Mouse (Mus musculus): ENCODE results near the gene Pus10. TPM values are rescaled to one million over a fixed set of nuclear protein-coding genes. Genes with fewer than 3 reads are reported as not detected.
"Not testable (repeated sequence)": the region's sequence is repeated elsewhere in the genome, so short reads cannot be mapped to it uniquely, and the experiment has no call there.

Pus10 gene
- total RNA-seq, 2 experiments from 2014 or later = 18.6 to 21.1 TPM

DNA sequence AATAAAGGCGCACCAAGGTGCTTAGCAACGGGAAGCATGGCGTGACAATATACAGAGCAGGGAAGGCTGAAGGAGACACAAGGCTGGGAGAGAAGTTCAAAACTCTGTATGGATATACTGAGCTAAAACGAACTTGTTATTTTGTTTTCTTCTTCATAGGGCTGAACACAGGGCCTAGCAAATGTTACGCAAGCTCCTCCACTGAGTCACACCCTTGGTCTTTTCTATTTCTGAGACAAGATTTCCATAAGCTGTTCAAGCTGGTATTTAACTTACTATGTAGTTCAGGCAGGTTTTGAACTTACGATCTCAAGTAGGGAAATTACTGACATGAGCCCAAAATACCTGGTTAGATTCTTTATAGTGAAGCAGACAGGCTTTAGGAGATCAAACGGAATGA, 75.9 kb downstream of the Pus10 start:
- H3K27ac ChIP-seq = no peak overlapping the region
- DNase-seq (ENCODE audit: low spot score in 2 of 2) = no peak
- H3K4me3 ChIP-seq = no peak overlapping the region
- no peak for TF ChIP-seq CTCF (conservative IDR thresholded peaks at IDR 0.05)

DNA sequence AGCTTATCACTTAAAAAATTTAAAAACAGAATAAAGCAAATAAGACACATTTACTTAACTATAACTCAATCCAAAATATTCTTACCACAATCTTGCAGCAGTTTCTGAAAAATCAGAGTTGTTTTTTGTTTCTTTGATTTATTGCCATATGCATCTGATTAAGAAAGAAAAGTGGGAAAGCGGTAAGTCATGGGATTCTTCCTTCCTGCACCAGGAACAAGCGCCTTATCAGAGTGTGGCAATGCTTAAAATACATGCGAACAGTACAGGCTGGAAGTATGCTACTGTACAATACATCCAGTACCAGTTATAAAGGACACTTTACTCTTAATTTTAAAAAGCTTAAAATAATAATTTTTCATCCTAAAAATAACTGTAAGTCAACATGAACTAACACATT, 78.9 kb downstream of the Pus10 start:
- no peak overlapping the region for H3K27ac ChIP-seq
- TF ChIP-seq CTCF (conservative IDR thresholded peaks at IDR 0.05) = no peak
- no peak for DNase-seq (ENCODE audit: low spot score in 2 of 2)
- no peak overlapping the region for H3K4me3 ChIP-seq

DNA sequence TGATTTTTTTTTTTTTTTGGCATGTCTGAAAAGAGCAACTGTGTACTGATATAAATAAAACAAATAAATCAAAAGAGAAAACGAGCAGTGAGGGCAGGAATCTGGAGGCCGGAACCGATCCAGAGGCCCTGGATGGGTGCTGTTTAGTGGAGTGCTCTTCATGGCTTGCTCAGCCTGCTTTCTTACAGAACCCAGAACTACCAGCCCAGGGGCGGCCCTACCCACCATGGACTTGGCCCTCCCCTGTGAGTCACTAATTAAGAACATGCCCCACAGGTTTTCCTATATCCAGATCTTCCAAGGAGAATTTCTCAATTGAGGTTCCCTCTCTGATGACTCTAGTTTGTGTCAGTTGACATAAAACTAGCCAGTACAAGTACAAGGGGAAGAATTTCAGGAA, 80.6 kb downstream of the Pus10 start:
- DNase-seq (ENCODE audit: low spot score in 2 of 2) = no peak
- H3K4me3 ChIP-seq = no peak overlapping the region
- H3K27ac ChIP-seq = no peak overlapping the region
- no peak for TF ChIP-seq CTCF (conservative IDR thresholded peaks at IDR 0.05)

DNA sequence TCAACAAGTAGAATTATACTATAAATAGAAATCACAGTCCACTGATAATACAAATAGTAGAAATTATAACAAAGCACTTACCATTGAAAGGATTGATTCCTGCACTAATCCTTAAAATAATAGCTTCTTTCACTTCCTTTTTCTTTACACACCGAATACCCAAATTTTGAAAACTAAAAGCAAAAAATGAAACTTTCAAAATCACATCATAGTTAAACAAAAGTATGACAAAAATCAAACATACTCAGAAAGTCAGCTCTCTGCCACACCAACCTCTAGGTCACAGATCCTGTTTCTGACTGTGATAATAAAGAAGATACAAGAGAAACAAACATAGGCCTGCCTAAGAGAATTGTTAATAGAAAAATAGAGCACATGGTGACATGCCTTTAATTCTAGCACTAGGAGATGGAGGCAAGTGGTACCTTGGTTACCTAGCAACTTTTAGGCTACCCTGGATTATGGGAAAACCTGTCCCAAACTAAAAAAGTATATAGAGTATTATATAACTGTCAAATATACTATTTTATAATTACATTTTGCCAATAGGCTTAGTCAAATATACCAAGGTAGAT, 87.7 kb downstream of the Pus10 start:
- H3K27ac ChIP-seq = no peak overlapping the region
- no peak for DNase-seq (ENCODE audit: low spot score in 2 of 2)
- TF ChIP-seq CTCF (conservative IDR thresholded peaks at IDR 0.05) = no peak
- H3K4me3 ChIP-seq = no peak overlapping the region

DNA sequence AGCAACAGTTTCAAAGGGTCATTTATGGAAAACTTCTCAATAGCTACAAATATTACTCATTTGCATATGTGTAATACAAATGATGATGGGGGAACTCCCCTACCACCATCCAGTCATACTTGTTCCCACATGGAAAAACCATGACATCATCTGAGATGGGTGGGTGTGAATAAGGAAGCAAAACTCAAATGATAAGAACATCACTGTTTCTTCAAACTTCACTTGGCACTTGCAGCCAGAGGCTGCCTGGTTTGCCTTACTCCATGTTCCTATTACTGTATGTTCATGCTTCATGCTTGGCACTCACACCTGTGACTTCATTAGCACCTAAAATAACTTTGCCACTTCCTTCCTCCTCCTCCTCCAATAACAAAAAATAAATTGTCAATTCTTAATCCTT, 88.9 kb downstream of the Pus10 start:
- TF ChIP-seq CTCF (conservative IDR thresholded peaks at IDR 0.05) = no peak
- no peak for DNase-seq (ENCODE audit: low spot score in 2 of 2)
- Histone ChIP-seq H3K4me3 (no peak overlapping the region), H3K27ac (no peak overlapping the region)

DNA sequence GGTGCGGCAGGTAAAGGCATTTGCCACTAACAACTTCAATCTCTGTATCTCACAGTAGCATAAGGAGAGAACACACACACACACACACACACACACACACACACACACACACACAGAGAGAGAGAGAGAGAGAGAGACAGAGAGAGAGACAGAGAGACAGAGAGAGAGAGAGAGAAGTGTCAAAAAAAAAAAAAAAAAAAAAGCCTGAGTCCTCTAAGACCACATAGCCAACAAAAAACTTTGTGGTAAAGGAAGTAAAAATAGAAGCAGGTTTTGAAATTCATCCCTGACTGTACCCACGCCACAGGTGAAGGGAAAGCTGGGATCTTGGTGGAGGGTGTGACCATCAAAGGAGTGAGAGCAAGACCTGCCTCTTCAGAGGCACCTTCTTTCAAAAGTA, 92.7 kb downstream of the Pus10 start:
- DNase-seq (ENCODE audit: low spot score in 2 of 2) = no peak
- H3K4me3 ChIP-seq = no peak overlapping the region
- H3K27ac ChIP-seq = no peak overlapping the region
- TF ChIP-seq CTCF (conservative IDR thresholded peaks at IDR 0.05) = no peak

DNA sequence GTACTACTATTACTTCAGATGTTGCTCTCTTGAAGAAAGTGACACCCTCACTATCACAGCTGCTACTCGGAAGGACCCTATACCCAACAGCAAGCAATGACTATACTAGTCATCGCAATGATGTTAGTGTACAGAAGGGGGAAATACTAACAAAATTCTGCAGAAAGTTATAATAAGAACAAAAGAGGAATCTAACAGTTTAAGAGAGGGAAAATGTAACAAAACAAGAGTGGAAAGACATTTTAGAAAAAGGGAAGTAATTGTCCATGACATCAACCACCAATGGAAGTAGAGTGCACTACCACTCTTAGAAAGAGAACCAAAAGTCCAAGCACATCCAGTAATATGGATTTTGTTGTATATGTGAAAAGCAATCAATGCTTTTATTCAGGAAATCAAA, 97.2 kb downstream of the Pus10 start:
- DNase-seq (ENCODE audit: low spot score in 2 of 2) = no peak
- H3K4me3 ChIP-seq = no peak overlapping the region
- TF ChIP-seq CTCF (conservative IDR thresholded peaks at IDR 0.05) = no peak

DNA sequence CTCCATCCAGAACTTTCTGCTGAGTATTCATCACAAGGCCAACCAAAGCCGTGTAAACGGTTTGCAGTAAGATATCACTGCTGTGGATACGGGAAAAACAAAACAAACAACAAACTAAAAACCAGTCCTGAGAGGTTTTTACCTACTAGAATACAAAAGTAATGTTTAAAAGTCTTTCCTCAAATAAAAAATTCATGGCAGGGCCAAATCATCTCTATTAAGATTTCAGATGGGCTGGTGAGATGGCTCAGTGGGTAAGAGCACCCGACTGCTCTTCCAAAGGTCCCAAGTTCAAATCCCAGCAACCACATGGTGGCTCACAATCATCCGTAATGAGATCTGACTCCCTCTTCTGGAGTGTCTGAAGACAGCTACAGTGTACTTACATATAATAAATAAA, 101.9 kb downstream of the Pus10 start:
- not testable (repeated sequence) for DNase-seq (ENCODE audit: low spot score in 2 of 2); H3K4me3 ChIP-seq; H3K27ac ChIP-seq

More for the DNA sequence above, 97.2 kb downstream of the Pus10 start:
- no peak overlapping the region for H3K27ac ChIP-seq

DNA sequence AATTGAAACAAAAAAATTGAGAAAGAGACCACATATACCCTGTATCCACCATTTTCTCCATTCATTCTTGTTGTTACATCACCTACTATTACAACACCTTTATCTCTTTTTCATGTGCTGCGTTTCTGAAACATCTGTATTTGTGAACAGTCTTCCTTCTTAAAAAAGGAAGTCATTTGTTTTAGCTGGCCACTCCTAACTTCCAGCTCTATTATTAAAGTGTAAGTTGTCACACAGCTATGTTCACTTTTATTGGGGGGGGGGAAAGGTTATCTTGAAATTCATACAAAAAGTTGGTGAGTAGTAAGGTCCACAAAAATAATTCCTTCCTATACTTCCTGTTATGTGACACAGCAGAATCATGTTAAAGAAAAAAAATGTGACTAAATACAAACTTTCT, 102.5 kb downstream of the Pus10 start:
- Histone ChIP-seq H3K27ac (no peak overlapping the region), H3K4me3 (no peak overlapping the region)
- no peak for DNase-seq (ENCODE audit: low spot score in 2 of 2)
- TF ChIP-seq CTCF (conservative IDR thresholded peaks at IDR 0.05) = no peak

DNA sequence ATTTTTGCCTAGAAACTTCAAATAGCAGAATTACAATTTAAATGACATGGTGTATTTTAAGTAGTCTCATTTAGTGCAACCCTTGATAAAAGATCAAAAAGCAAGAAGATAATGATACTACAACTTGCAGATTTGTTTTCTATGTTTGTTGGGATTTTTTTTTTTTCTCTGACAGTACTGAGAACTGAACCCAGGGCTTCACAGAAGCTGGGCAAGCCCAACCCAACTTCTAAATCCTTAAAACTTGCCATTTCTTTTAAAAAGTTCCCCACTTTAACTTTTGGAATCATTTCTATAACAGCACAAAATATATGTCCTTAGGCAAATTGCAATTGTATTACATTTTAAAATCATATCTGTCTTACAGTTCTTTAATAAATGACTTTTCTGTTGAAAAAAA, 103.6 kb downstream of the Pus10 start:
- peak overlapping the region; percentile 94 for H3K4me3 ChIP-seq
- no peak overlapping the region for H3K27ac ChIP-seq
- no peak for DNase-seq (ENCODE audit: low spot score in 2 of 2)
- no peak for TF ChIP-seq CTCF (conservative IDR thresholded peaks at IDR 0.05)

DNA sequence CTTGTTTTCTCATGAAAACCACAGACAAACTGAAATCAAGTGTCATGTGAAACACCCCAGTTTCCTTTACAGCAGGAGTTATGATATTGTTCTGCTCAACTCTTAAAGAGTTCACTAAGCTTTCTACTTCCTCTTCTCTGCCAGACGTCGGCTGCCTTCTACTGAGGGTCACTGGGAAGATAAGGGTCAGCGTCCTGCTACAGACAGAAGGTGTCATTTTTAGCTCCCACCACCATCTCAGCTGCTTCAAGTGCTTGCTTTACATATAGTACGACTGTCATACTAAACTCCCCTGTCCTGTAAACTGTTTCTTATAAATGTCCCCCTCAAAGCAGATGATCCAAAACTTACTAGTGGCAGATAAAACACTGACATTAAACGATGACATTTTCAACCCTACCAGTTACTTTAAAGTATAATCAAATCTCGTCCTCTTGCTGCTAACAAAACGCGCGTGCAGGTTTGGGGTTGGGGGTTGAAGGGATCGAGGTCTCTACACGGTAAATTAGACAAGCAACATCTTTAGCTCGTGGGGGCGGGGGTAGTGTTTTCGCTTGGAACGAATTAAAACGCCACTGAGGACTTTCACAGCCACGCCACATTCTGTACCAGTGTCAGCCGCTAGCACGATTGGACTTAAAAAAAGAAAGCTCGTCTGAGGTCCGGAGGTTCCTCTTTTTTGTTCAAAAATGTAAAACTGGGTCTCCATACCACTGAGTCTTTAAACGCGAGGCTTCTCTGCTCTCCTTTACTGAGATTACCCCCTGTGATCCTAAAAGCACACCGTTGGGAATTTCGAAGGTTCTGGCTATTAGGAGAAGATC, 104.4 kb downstream of the Pus10 start:
- Histone ChIP-seq H3K4me3 (peak overlapping the region; percentile 94), H3K27ac (peak overlapping the region; percentile 96)
- no peak; the same call in 1 of the 2 replicates for TF ChIP-seq CTCF (conservative IDR thresholded peaks at IDR 0.05)
- peak in 1 of 2 experiments; percentile 8 for DNase-seq (ENCODE audit: low spot score in 2 of 2)

DNA sequence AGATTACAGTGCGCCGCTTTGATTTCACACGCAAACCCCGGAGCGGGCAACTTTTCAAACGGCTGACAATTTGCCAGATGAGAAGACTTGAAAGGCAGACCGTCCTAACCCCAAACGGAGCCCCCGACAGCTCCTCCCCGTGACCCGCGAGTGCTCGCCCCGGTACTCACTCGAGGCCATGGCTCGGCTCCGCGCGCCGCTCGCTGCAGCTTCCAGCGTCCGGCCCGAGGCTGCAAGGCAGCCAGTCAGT, 105.0 kb downstream of the Pus10 start:
- Histone ChIP-seq H3K4me3 (peak overlapping the region; percentile 94), H3K27ac (peak overlapping the region; percentile 96)
- TF ChIP-seq CTCF (conservative IDR thresholded peaks at IDR 0.05) = no peak
- DNase-seq (ENCODE audit: low spot score in 2 of 2) = no peak

DNA sequence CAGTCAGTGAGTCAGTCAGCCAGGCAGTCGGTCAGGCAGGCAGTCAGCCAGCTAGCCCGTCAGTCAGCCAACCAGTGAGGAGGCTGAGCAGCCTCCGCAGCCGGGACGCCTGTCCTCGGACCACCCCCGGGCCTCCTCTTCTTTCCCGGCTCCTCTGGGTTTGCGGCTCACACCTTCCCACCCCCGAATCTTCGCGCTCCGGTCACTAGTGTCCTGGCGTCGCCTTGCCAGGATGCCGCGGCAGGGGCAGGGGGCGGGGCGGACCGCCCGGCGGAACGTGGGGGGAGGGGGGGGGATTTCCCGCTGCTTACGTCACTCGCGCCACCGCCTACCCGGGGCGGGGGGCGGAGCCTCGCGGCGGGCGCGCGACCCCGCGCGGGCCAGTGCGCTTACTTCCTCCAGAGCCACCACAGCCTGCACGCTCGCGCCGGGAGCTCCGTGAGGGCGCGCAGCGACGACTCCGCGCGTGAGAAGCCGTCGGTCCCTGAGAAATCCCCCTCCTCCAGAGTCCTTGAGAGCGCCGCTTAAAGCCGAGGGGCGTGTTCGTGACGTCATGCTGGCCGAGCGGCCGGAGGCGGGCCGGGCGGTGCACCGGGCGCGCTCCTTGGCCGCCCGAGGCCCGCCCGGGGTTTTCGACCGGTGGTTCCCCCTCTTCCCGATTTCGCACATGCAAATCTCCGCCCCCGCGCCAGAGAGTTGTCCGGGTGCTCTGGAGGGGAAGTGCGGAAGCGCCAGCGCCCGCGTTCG, 105.5 kb downstream of the Pus10 start, which contains the start of gene Rel:
TSS of gene Rel (minus strand) at position 211 of the 747 bp plus-strand sequence.
- peak within 1 kb of the TSS; percentile 96 for H3K27ac ChIP-seq
- peak within 1 kb of the TSS; percentile 94 for H3K4me3 ChIP-seq
- TF ChIP-seq CTCF (conservative IDR thresholded peaks at IDR 0.05) = peak; percentile 28
- DNase-seq (ENCODE audit: low spot score in 2 of 2) = peak; percentile 82 to 90

Data from layer of hippocampus, adult 2 months (tissue).